Mouse (Mus musculus) embryonic facial prominence, embryonic 12.5 days (tissue): ENCODE measurements around the gene Bmpr1a. TPM values are rescaled to one million over a fixed set of nuclear protein-coding genes. Genes with fewer than 3 reads are reported as not detected.
"Not testable (repeated sequence)": the region's sequence is repeated elsewhere in the genome, so short reads cannot be mapped to it uniquely, and the experiment has no call there.

Experiments
- ATAC-seq: fragments of 200-750 bp; cut with Nextera tagmentation; 2 replicates; pipeline ENCODE4 v1.8.0; 2017; ENCODE audit not compliant: insufficient number of reproducible peaks, insufficient read depth, low FRiP score, low TSS enrichment
- H3K27ac ChIP-seq: fragments of 300-500 bp; sonication (generic); 2 replicates; pipeline ENCODE4 v1.5.1; 2016; ENCODE audit warnings: mild to moderate bottlenecking
- H3K27me3 ChIP-seq: fragments of 300-500 bp; sonication (generic); 2 replicates; pipeline ENCODE4 v1.6.1; 2016; ENCODE audit warnings: mild to moderate bottlenecking, moderate library complexity
- H3K36me3 ChIP-seq: fragments of 300-500 bp; sonication (generic); 2 replicates; pipeline ENCODE4 v1.6.1; 2016; ENCODE audit warnings: mild to moderate bottlenecking
- H3K4me1 ChIP-seq: fragments of 300-500 bp; sonication (generic); 2 replicates; pipeline ENCODE4 v1.6.1; 2016
- H3K4me2 ChIP-seq: fragments of 300-500 bp; sonication (generic); replicated peaks from 2 replicates; pipeline ENCODE4 v1.6.1; 2016; ENCODE audit warnings: mild to moderate bottlenecking, moderate library complexity
- H3K4me3 ChIP-seq: fragments of 300-500 bp; sonication (generic); 2 replicates; pipeline ENCODE4 v1.5.1; 2016; ENCODE audit warnings: mild to moderate bottlenecking
- H3K9ac ChIP-seq: fragments of 300-500 bp; sonication (generic); 2 replicates; pipeline ENCODE4 v1.6.1; 2016; ENCODE audit warnings: mild to moderate bottlenecking, moderate library complexity
- H3K9me3 ChIP-seq: fragments of 300-500 bp; sonication (generic); 2 replicates; pipeline ENCODE4 v1.6.1; 2016; ENCODE audit warnings: mild to moderate bottlenecking, moderate library complexity
- WGBS: fragments of 180-500 bp; shearing (Covaris S2); methylation state at CpG from one replicate; pipeline ENCODE4 v1.1.7; 2016; 5-methylcytosine and 5-hydroxymethylcytosine counted together
- polyA plus RNA-seq: library from polyadenylated mRNA; unstranded; fragments of >200 nt; fragmentation: Nextera tagmentation; extraction: Ambion mirVana; gene quantifications from 2 replicates; pipeline ENCODE4 v1.2.1, GENCODE M21; 2016

Gene Bmpr1a
- polyA plus RNA-seq, 1 experiment from 2014 or later: 71.4 TPM

DNA sequence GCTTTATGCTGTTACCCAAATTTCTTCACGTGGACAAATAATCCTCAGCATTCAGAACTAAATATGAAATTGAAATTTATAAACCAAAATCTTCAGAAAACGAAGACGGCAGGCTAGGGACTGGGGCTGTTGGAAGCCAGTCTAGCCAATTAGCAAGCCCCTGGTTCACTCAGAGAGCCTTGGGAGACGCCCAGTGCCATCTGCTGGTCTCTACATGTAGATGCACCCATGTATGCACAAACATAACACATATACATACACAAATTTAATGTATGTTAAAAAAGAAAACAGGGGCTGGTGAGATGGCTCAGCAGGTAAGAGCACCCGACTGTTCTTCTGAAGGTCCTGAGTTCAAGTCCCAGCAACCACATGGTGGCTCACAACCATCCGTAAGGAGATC lies 56.5 kb downstream of the Bmpr1a start:
- Histone ChIP-seq H3K4me1 (peaks cover 13% of the 10 kb centered on the region; the same call in 1 of the 2 replicates), H3K9me3 (no peaks in the 10 kb centered on the region), H3K27ac (no peak overlapping the region), H3K9ac (no peak overlapping the region), H3K4me2 (no peak overlapping the region), H3K36me3 (peaks cover 26% of the 10 kb centered on the region), H3K27me3 (no peaks in the 10 kb centered on the region), H3K4me3 (no peak overlapping the region)
- 95% methylated on average over 6 of the region's 6 CpGs for WGBS
- no peak for ATAC-seq

DNA sequence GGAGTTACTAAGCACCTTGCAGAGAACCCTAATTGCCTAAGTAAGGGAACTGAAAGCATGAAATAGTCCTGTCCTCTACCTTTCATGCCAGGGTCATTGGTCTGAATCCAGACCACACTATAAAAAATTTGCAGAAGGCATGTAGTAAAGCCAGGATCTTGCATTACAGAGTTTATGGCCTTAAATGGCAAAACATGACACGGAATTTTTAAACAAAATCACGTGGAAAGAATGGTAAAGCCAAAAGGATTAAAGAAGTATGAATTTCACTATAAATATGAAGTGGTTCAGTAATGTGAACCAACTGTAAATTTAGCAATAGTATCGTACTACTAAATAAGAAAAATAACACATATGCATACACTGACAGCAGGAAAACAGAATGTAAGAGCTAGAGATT lies 57.8 kb downstream of the Bmpr1a start:
- H3K27me3 ChIP-seq: no peaks in the 10 kb centered on the region
- 82% methylated on average over 3 of the region's 3 CpGs for WGBS
- no peak overlapping the region for H3K4me3 ChIP-seq
- no peak overlapping the region for H3K4me2 ChIP-seq
- H3K9me3 ChIP-seq: no peaks in the 10 kb centered on the region
- peaks cover 12% of the 10 kb centered on the region; the same call in 1 of the 2 replicates for H3K4me1 ChIP-seq
- H3K27ac ChIP-seq: no peak overlapping the region
- ATAC-seq: no peak
- H3K36me3 ChIP-seq: peaks cover 31% of the 10 kb centered on the region
- no peak overlapping the region for H3K9ac ChIP-seq

DNA sequence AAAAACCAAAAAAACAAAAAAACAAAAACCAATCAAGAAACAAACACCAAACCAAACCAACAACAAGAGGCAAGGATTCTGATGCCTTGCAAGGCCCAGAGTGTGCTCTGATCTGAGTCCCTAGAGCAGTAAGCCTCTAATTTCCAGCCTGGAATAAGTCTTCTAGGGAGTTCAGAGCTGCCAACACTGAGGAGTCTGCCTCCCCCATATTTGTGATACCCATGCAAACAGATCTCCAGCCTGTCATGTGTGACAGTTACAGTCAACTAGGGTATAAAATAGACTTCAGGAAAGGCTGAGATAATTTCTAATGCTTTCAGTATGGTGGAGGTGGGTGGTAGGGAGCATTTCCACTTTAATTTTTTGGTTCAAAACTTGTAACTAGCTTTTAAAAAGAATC lies 58.2 kb downstream of the Bmpr1a start:
- Histone ChIP-seq H3K4me1 (peaks cover 8% of the 10 kb centered on the region; the same call in 1 of the 2 replicates), H3K4me2 (no peak overlapping the region), H3K27ac (no peak overlapping the region), H3K4me3 (no peak overlapping the region), H3K36me3 (peaks cover 34% of the 10 kb centered on the region), H3K9me3 (no peaks in the 10 kb centered on the region), H3K9ac (no peak overlapping the region), H3K27me3 (no peaks in the 10 kb centered on the region)
- no peak for ATAC-seq

DNA sequence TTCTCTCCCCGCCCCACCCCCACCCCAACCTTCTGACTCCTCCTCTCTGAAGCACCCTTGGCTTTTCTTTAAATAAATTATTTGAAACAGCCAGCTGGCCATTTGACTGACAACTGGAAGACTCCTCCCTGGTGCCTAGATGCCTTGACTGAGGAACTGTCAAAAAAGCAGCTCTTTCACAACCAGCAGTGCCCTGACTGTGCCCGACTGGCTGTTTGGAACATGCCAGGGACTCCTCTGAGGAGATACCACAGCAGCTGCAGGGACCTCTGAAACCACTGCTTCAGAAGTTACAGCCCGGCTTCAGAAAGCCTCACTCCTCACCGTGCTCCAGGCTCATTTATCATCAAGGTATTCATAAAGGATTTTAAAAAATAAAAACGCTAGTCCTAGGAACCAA lies 58.8 kb downstream of the Bmpr1a start:
- H3K27ac ChIP-seq: no peak overlapping the region
- no peak overlapping the region for H3K4me3 ChIP-seq
- no peaks in the 10 kb centered on the region for H3K27me3 ChIP-seq
- WGBS: 89% methylated on average over 5 of the region's 5 CpGs
- H3K4me2 ChIP-seq: no peak overlapping the region
- H3K9ac ChIP-seq: no peak overlapping the region
- H3K4me1 ChIP-seq: peaks cover 3% of the 10 kb centered on the region; the same call in 1 of the 2 replicates
- no peaks in the 10 kb centered on the region for H3K9me3 ChIP-seq
- ATAC-seq: no peak
- peaks cover 40% of the 10 kb centered on the region for H3K36me3 ChIP-seq

DNA sequence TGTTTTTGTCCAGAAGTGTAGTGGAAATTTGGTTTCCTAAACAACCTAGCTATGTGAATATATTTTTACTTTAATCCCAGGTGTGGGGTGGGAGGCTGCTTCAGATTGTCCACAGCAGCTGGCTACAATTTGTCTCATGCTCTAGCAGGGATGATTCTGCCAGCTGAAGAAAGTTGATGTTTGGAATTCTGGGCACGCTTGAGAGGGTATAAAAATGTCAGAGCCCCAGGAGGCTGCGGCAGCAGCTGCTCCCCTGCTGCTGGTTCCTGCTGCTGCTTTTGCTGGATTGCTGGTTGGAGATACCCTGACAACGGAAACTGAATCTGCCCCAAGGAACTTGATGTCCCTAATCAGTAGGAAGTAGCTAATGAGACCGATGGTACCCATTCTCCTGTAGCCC lies 60.6 kb downstream of the Bmpr1a start:
- no peak overlapping the region for H3K27ac ChIP-seq
- 74% methylated on average over 4 of the region's 4 CpGs for WGBS
- H3K27me3 ChIP-seq: no peaks in the 10 kb centered on the region
- H3K4me1 ChIP-seq: no peaks in the 10 kb centered on the region
- H3K4me3 ChIP-seq: no peak overlapping the region
- H3K4me2 ChIP-seq: no peak overlapping the region
- ATAC-seq: no peak
- peaks cover 45% of the 10 kb centered on the region for H3K36me3 ChIP-seq
- no peaks in the 10 kb centered on the region for H3K9me3 ChIP-seq
- no peak overlapping the region for H3K9ac ChIP-seq

DNA sequence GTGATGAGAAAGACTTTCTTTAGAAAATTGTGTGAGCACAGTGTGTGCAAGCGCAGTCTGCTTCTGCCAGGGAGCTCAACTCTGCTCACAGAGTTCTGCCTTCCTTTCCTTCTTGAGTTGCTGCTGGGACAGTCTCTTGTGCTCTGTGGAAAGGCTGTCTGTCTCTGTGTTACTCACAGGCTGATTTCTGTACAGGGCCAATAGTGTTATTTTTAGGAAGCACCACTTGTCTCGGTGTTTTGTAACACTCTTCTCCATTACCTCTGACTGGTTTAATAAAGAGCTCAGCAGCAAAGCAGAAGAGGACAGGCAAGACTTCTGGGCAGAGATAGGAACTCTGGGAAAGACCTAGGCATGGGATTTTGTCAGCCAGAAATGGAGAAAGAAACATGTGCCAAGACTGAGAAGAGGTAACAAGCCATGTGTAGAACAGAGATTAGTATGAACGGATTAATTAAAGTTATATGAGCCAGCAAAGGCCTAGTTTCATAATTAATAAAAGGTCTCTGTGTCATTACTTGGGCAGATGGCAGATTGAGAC lies 62.5 kb downstream of the Bmpr1a start:
- no peak overlapping the region for H3K4me3 ChIP-seq
- H3K4me1 ChIP-seq: no peaks in the 10 kb centered on the region
- no peak overlapping the region for H3K4me2 ChIP-seq
- ATAC-seq: no peak
- H3K27me3 ChIP-seq: no peaks in the 10 kb centered on the region
- H3K36me3 ChIP-seq: peaks cover 50% of the 10 kb centered on the region
- no peak overlapping the region for H3K9ac ChIP-seq
- H3K9me3 ChIP-seq: no peaks in the 10 kb centered on the region
- 94% methylated on average over 3 of the region's 3 CpGs for WGBS
- no peak overlapping the region for H3K27ac ChIP-seq

DNA sequence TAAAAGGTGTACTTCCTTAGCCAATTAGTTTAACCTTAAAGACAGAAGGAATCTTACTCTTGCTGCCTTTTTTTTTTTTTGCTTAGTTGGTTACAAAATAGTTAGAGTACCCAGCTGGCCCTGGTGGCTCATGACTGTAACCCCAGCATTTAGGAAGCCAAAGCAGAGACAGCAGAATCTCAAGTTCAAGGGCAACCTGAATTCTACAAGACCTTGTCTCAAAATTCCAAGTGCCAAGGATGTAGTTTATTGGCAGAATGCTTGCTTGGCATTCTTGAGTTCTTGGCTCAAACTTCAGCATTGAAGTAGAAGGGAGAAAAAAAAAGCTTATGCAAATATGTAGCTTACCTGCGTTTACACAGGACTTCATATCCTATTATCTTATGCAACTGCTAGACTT lies 74.1 kb downstream of the Bmpr1a start:
- Histone ChIP-seq H3K4me1 (no peaks in the 10 kb centered on the region), H3K36me3 (peaks cover 46% of the 10 kb centered on the region), H3K4me2 (no peak overlapping the region), H3K4me3 (no peak overlapping the region), H3K27me3 (no peaks in the 10 kb centered on the region), H3K27ac (no peak overlapping the region), H3K9ac (no peak overlapping the region), H3K9me3 (no peaks in the 10 kb centered on the region)
- 100% methylated on average over 1 of the region's 1 CpGs for WGBS
- ATAC-seq: no peak

DNA sequence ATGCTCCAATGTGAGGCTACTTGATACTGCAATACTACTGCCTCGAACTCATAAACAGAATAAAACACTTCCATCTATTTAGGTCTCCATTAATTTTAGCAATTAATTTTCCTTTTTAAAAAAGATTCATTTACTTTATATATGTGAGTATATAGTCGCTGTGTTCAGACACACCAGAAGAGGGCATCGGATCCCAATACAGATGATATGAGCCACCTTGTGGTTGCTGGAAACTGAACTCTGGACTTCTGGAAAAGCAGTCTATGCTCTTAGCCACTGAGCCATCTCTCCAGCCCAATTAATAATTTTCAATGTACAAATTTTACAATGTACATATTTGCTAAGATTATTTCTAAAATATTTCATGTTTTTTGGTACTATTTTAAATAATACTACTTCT lies 74.9 kb downstream of the Bmpr1a start:
- no peaks in the 10 kb centered on the region for H3K4me1 ChIP-seq
- no peak overlapping the region for H3K27ac ChIP-seq
- H3K9ac ChIP-seq: no peak overlapping the region
- ATAC-seq: no peak
- H3K36me3 ChIP-seq: peaks cover 54% of the 10 kb centered on the region
- H3K4me2 ChIP-seq: no peak overlapping the region
- H3K9me3 ChIP-seq: no peaks in the 10 kb centered on the region
- WGBS: 94% methylated on average over 3 of the region's 3 CpGs
- H3K4me3 ChIP-seq: no peak overlapping the region
- no peaks in the 10 kb centered on the region for H3K27me3 ChIP-seq

DNA sequence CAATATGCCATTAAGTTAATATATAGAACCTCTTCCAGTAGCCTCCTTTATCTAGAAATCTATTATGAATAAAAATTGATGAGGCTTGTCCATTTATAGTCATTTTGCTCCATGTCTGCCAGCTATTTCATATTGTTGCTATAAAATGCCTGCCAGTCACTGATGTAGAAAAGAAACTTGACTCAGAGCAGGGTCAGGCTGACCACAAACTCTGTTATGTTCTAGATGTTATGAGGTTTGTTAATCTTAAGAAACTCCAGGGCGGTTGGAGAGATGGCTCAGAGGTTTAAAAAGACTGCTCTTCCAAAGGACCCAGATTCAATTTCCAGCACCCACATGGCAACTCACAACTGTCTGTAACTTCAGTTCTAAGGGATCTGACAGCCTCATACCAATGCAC lies 82.1 kb downstream of the Bmpr1a start:
- H3K4me3 ChIP-seq: no peak overlapping the region
- H3K4me1 ChIP-seq: no peaks in the 10 kb centered on the region
- H3K27me3 ChIP-seq: no peaks in the 10 kb centered on the region
- H3K4me2 ChIP-seq: no peak overlapping the region
- no peak for ATAC-seq
- no peak overlapping the region for H3K9ac ChIP-seq
- no peak overlapping the region for H3K27ac ChIP-seq
- peaks cover 62% of the 10 kb centered on the region for H3K36me3 ChIP-seq
- H3K9me3 ChIP-seq: no peaks in the 10 kb centered on the region
- WGBS: 88% methylated on average over 1 of the region's 1 CpGs

DNA sequence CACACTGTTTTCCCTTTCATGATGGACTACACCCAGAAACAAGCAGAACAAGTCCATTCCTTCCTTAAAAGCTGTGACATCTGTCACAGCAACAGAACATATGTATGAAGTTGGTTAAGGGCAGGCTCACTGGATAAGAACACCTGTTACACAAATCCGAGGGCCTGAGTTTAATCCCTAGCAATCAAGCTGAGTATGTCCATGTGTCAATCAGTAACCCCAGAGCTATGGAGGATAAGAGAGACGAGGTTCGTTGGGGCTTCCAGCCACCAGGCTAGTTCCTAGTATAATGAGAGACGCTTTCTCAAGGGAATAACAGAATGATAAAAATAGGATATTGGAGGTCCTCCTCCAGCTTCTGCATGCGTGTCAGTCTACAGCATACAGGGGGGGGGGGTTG lies 85.6 kb downstream of the Bmpr1a start:
- Histone ChIP-seq H3K4me1 (no peaks in the 10 kb centered on the region), H3K4me2 (no peak overlapping the region), H3K9ac (no peak overlapping the region), H3K4me3 (no peak overlapping the region), H3K9me3 (no peaks in the 10 kb centered on the region), H3K27me3 (no peaks in the 10 kb centered on the region), H3K27ac (no peak overlapping the region), H3K36me3 (peaks cover 55% of the 10 kb centered on the region)
- WGBS: 81% methylated on average over 5 of the region's 5 CpGs
- ATAC-seq: no peak

DNA sequence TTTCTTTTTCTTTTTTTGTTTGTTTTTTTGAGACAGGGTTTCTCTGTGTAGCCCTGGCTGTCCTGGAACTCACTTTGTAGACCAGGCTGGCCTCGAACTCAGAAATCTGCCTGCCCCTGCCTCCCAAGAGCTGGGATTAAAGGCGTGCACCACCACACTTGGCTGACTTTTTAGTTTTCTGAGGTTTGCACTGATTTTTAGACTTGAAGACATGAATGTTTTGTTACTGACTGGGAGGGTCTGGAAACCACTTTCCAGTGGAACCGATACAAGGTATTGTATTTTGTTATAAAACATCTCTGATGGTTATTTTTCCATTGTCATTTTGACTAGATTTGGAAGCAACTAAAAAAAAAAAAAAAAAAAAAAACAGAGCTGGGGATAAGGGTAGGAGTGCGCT lies 86.2 kb downstream of the Bmpr1a start:
- not testable (repeated sequence) for H3K9me3 ChIP-seq, H3K4me3 ChIP-seq, H3K27me3 ChIP-seq, H3K4me1 ChIP-seq, H3K4me2 ChIP-seq, H3K27ac ChIP-seq, H3K9ac ChIP-seq, ATAC-seq
- peaks cover 52% of the 10 kb centered on the region for H3K36me3 ChIP-seq
- WGBS: 95% methylated on average over 4 of the region's 4 CpGs

DNA sequence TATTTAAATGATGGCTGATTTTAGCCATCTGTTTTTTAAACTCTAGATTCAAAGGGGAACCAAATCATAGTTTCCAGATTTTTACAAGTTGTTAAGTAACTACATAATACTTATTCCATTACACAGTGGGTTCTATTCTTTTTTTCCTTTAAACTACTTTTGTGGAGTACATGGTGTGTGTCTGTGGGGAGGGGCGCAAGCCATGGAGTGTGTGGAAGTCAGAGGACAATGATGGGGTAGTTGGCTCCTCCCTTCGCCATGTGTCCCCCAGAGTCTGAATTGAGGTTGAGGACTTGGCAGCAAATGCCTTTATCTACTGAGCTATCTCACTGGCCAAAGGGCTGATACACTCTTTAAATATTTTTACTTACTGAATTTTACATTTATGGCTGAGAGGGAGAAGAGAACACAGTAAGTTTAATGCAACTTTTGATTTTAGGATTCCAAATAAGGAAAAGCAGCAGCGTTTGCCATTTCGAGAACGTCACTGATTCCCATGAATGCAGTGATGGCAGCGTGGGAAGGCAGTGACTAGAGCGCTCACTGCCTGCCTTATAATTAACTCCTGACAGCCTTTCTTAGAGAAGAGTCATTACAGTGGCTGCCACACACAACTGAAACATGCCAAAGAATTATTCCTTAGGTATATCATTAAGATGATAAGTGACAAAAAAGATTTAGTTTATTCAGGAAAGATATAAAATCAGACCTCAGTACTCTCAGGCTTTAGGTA lies 90.8 kb downstream of the Bmpr1a start:
- ATAC-seq: no peak
- Histone ChIP-seq H3K27ac (no peak overlapping the region), H3K4me3 (no peak overlapping the region), H3K27me3 (no peaks in the 10 kb centered on the region), H3K4me1 (no peaks in the 10 kb centered on the region), H3K4me2 (no peak overlapping the region), H3K36me3 (peaks cover 55% of the 10 kb centered on the region), H3K9me3 (no peaks in the 10 kb centered on the region), H3K9ac (no peak overlapping the region)
- WGBS: 90% methylated on average over 7 of the region's 7 CpGs
